Mouse (Mus musculus) bone marrow macrophage, adult 2 months (primary cell): ENCODE data around the gene Unc13d.

ENCODE experiments used
- CTCF ChIP-seq: IDR thresholded peaks from 2 replicates; pipeline ENCODE4 v1.5.1; 2012; ENCODE audit warnings: low read depth, mild to moderate bottlenecking, low read length, moderate library complexity
- POLR2A ChIP-seq: IDR thresholded peaks from 2 replicates; pipeline ENCODE4 v1.6.1; 2012; ENCODE audit warnings: mild to moderate bottlenecking, low read depth, low read length, borderline replicate concordance

DNA sequence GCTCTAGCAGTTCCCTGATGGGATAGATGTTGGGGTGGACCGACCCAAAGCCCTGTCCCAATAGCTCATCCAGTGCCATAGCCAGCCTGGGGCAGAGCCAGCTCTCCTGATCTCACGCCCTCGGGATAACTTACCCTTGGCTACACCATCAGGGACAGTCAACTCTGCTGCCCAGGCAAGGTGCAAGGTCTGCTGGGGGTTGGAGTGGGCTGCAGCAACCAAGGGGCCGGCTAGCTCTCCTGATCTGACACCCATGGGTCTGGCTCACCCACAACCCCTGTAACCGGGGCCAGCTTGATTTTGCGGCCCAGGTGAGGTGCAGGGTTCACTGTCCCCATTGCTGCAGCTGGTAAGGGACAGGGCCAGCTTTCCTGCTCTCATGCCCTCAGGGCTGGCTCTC lies 13.8 kb upstream of the Unc13d start:
- TF ChIP-seq POLR2A (no peak), CTCF (no peak)
